Mouse (Mus musculus) midbrain, embryonic 10.5 days (tissue): Measurements from ENCODE around the gene 6330409D20Rik. TPM values are rescaled to one million over a fixed set of nuclear protein-coding genes. Genes with fewer than 3 reads are reported as not detected.

ENCODE experiments used
- DNase-seq: peaks from one replicate; pipeline ENCODE4 v3.0.0-alpha.2; 2017; ENCODE audit warnings: low spot score
- H3K27ac ChIP-seq: fragments of 300-500 bp; sonication (generic); replicated peaks from 2 replicates; pipeline ENCODE4 v1.5.1; 2016; ENCODE audit warnings: mild to moderate bottlenecking
- H3K27me3 ChIP-seq: fragments of 300-500 bp; sonication (generic); 2 replicates; pipeline ENCODE4 v1.6.1; 2016; ENCODE audit warnings: low read depth, mild to moderate bottlenecking; ENCODE audit not compliant: poor library complexity, severe bottlenecking
- H3K36me3 ChIP-seq: fragments of 300-500 bp; sonication (generic); 2 replicates; pipeline ENCODE4 v1.6.1; 2016; ENCODE audit warnings: mild to moderate bottlenecking, moderate library complexity
- H3K4me1 ChIP-seq: fragments of 300-500 bp; sonication (generic); 2 replicates; pipeline ENCODE4 v1.6.1; 2016
- H3K4me3 ChIP-seq: fragments of 300-500 bp; sonication (generic); 2 replicates; pipeline ENCODE4 v1.5.1; 2016; ENCODE audit warnings: mild to moderate bottlenecking, moderate library complexity
- H3K9me3 ChIP-seq: fragments of 300-500 bp; sonication (generic); replicated peaks from 2 replicates; pipeline ENCODE4 v1.6.1; 2016; ENCODE audit warnings: mild to moderate bottlenecking
- WGBS: fragments of 180-500 bp; shearing (Covaris S2); methylation state at CpG from one replicate; pipeline ENCODE4 v1.1.7; 2016; 5-methylcytosine and 5-hydroxymethylcytosine counted together
- polyA plus RNA-seq: library from polyadenylated mRNA; unstranded; fragments of >200 nt; fragmentation: Nextera tagmentation; extraction: Ambion mirVana; gene quantifications from 2 replicates; pipeline ENCODE4 v1.2.1, GENCODE M21; 2016

Gene 6330409D20Rik
- polyA plus RNA-seq, 1 experiment from 2014 or later: 0.94 TPM

- Histone ChIP-seq H3K36me3 (no peaks in the 10 kb centered on the region), H3K9me3 (no peaks in the 10 kb centered on the region), H3K4me3 (no peak overlapping the region), H3K27me3 (peaks cover 26% of the 10 kb centered on the region; the same call in 1 of the 2 replicates), H3K27ac (peak overlapping the region; percentile 46; the same call in 1 of the 2 replicates), H3K4me1 (peaks cover 48% of the 10 kb centered on the region)
- peak; percentile 33 for DNase-seq
- WGBS: 54% methylated on average over 5 of the region's 5 CpGs
These were observed 28.7 kb upstream of the 6330409D20Rik start for GRCm38 (mm10) chr2:32769327-32770085.

- WGBS: 50% methylated on average over 19 of the region's 19 CpGs
- Histone ChIP-seq H3K4me1 (peaks cover 48% of the 10 kb centered on the region), H3K27me3 (peaks cover 23% of the 10 kb centered on the region; the same call in 1 of the 2 replicates), H3K36me3 (no peaks in the 10 kb centered on the region), H3K4me3 (no peak overlapping the region), H3K9me3 (no peaks in the 10 kb centered on the region), H3K27ac (0 out of 2 replicates have a peak overlapping the region, but pooled peaks have one; percentile 38)
- no peak for DNase-seq
These were observed 28.0 kb upstream of the 6330409D20Rik start for GRCm38 (mm10) chr2:32768661-32769285.

GRCm38 (mm10) chr2:32767241-32767640, 26.4 kb upstream of the 6330409D20Rik start:
- DNase-seq: no peak
- Histone ChIP-seq H3K27ac (no peak overlapping the region; the same call in 1 of the 2 replicates), H3K27me3 (0 out of 2 replicates have a peak, but pooled peaks cover 18% of the 10 kb centered on the region), H3K9me3 (no peaks in the 10 kb centered on the region), H3K36me3 (peaks cover 11% of the 10 kb centered on the region), H3K4me3 (no peak overlapping the region), H3K4me1 (peaks cover 47% of the 10 kb centered on the region)
- 79% methylated on average over 12 of the region's 12 CpGs for WGBS

GRCm38 (mm10) chr2:32763353-32763752, 22.5 kb upstream of the 6330409D20Rik start:
- H3K36me3 ChIP-seq: peaks cover 39% of the 10 kb centered on the region

GRCm38 (mm10) chr2:32761859-32762258, 21.0 kb upstream of the 6330409D20Rik start:
- Histone ChIP-seq H3K9me3 (no peaks in the 10 kb centered on the region), H3K4me3 (no peak overlapping the region), H3K27ac (no peak overlapping the region), H3K4me1 (peaks cover 22% of the 10 kb centered on the region), H3K36me3 (peaks cover 39% of the 10 kb centered on the region), H3K27me3 (0 out of 2 replicates have a peak, but pooled peaks cover 3% of the 10 kb centered on the region)
- DNase-seq: no peak
- 86% methylated on average over 4 of the region's 4 CpGs for WGBS

More at GRCm38 (mm10) chr2:32763353-32763752, 22.5 kb upstream of the 6330409D20Rik start:
- no peak overlapping the region for H3K27ac ChIP-seq
- H3K9me3 ChIP-seq: no peaks in the 10 kb centered on the region
- DNase-seq: no peak
- WGBS: 85% methylated on average over 3 of the region's 3 CpGs
- H3K4me3 ChIP-seq: no peak overlapping the region
- 0 out of 2 replicates have a peak, but pooled peaks cover 10% of the 10 kb centered on the region for H3K27me3 ChIP-seq
- H3K4me1 ChIP-seq: peaks cover 22% of the 10 kb centered on the region

GRCm38 (mm10) chr2:32761361-32761760, 20.5 kb upstream of the 6330409D20Rik start:
- Histone ChIP-seq H3K4me3 (no peak overlapping the region), H3K36me3 (peaks cover 39% of the 10 kb centered on the region), H3K27ac (no peak overlapping the region), H3K9me3 (no peaks in the 10 kb centered on the region), H3K27me3 (no peaks in the 10 kb centered on the region), H3K4me1 (peaks cover 22% of the 10 kb centered on the region)
- WGBS: 88% methylated on average over 14 of the region's 14 CpGs
- no peak for DNase-seq

- peaks cover 50% of the 10 kb centered on the region for H3K36me3 ChIP-seq
- H3K27me3 ChIP-seq: peaks cover 19% of the 10 kb centered on the region
- H3K9me3 ChIP-seq: no peaks in the 10 kb centered on the region
- H3K27ac ChIP-seq: no peak overlapping the region
- no peak for DNase-seq
- peaks cover 22% of the 10 kb centered on the region for H3K4me1 ChIP-seq
- 87% methylated on average over 2 of the region's 2 CpGs for WGBS
- 0 out of 2 replicates have a peak overlapping the region, but pooled peaks have one; percentile 4 for H3K4me3 ChIP-seq
These were observed 18.2 kb upstream of the 6330409D20Rik start for GRCm38 (mm10) chr2:32759001-32759400.

GRCm38 (mm10) chr2:32758503-32758902, 17.7 kb upstream of the 6330409D20Rik start:
- peaks cover 23% of the 10 kb centered on the region for H3K27me3 ChIP-seq
- 83% methylated on average over 8 of the region's 8 CpGs for WGBS
- peaks cover 22% of the 10 kb centered on the region for H3K4me1 ChIP-seq
- H3K27ac ChIP-seq: no peak overlapping the region
- H3K4me3 ChIP-seq: peak overlapping the region; percentile 4; the same call in 1 of the 2 replicates
- no peak for DNase-seq
- peaks cover 53% of the 10 kb centered on the region for H3K36me3 ChIP-seq
- no peaks in the 10 kb centered on the region for H3K9me3 ChIP-seq

- peaks cover 35% of the 10 kb centered on the region for H3K27me3 ChIP-seq
- no peaks in the 10 kb centered on the region for H3K9me3 ChIP-seq
- peaks cover 30% of the 10 kb centered on the region for H3K4me1 ChIP-seq
- peak; percentile 97 for DNase-seq
- H3K27ac ChIP-seq: peak within 1 kb of the TSS; percentile 95
- peaks cover 53% of the 10 kb centered on the region for H3K36me3 ChIP-seq
- peak within 1 kb of the TSS; percentile 79 for H3K4me3 ChIP-seq
- under 1% methylated on average over 66 of the region's 66 CpGs for WGBS
These were observed 16.4 kb upstream of the 6330409D20Rik start, which contains the start of gene Tor2a for GRCm38 (mm10) chr2:32757056-32757845. Tor2a (plus strand) TSS chr2:32757234.

GRCm38 (mm10) chr2:32756674-32757055, 15.8 kb upstream of the 6330409D20Rik start:
- H3K27ac ChIP-seq: peak overlapping the region; percentile 95; the same call in 1 of the 2 replicates
- no peak for DNase-seq
- H3K4me3 ChIP-seq: peak overlapping the region; percentile 79
- 33% methylated on average over 6 of the region's 6 CpGs for WGBS
- H3K4me1 ChIP-seq: peaks cover 36% of the 10 kb centered on the region
- peaks cover 37% of the 10 kb centered on the region for H3K27me3 ChIP-seq
- H3K36me3 ChIP-seq: peaks cover 47% of the 10 kb centered on the region
- H3K9me3 ChIP-seq: no peaks in the 10 kb centered on the region

- Histone ChIP-seq H3K4me1 (peaks cover 35% of the 10 kb centered on the region), H3K27ac (no peak overlapping the region), H3K36me3 (peaks cover 50% of the 10 kb centered on the region), H3K4me3 (peak overlapping the region; percentile 53; the same call in 1 of the 2 replicates), H3K9me3 (no peaks in the 10 kb centered on the region), H3K27me3 (peaks cover 37% of the 10 kb centered on the region)
- WGBS: 69% methylated on average over 10 of the region's 10 CpGs
- no peak for DNase-seq
These were observed 11.4 kb upstream of the 6330409D20Rik start for GRCm38 (mm10) chr2:32752181-32752580.

GRCm38 (mm10) chr2:32751665-32752033, 10.8 kb upstream of the 6330409D20Rik start:
- Histone ChIP-seq H3K4me1 (peaks cover 32% of the 10 kb centered on the region), H3K4me3 (peak overlapping the region; percentile 53), H3K9me3 (no peaks in the 10 kb centered on the region), H3K36me3 (peaks cover 55% of the 10 kb centered on the region), H3K27ac (peak overlapping the region; percentile 78), H3K27me3 (peaks cover 37% of the 10 kb centered on the region)
- WGBS: 28% methylated on average over 9 of the region's 10 CpGs
- DNase-seq: no peak
